Mouse (Mus musculus) embryo, embryonic 10 days (tissue): ENCODE results near the gene Gm20518.

Source experiments
- DNase-seq: peaks from one replicate; pipeline ENCODE4 v3.0.0-alpha.2; 2015; ENCODE audit warnings: low spot score

Gm20518 gene

GRCm38 (mm10) chr16:17891567-17891959 is at the start of gene Gm20518:
TSS of gene Gm20518 (minus strand) at chr16:17891671.
- peak; percentile 99 for DNase-seq

DNA sequence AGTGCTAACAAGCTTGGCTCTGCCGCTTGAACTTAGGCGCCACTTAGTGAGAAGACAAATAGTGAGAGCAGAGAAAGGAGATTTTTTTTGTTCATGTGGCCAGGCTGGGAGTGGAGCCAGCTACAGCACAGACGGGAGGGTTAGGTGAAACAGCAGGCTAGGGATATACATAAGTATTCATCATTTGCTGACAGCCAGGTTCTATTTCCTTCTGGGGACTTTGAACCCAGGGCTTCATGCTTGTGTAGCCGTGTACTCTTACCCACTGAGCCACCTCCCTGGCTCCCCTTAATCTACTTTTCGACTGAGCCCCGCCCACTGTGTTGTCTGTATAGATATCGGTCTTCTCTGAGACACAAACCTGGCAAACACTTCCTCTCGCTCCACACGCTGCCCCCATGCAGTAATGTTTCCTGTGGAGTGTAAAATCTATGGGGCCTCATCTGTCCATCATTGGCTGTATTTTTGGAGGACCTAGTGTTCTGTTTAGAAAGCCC is 47.8 kb upstream of the Gm20518 start:
- no peak for DNase-seq

DNA sequence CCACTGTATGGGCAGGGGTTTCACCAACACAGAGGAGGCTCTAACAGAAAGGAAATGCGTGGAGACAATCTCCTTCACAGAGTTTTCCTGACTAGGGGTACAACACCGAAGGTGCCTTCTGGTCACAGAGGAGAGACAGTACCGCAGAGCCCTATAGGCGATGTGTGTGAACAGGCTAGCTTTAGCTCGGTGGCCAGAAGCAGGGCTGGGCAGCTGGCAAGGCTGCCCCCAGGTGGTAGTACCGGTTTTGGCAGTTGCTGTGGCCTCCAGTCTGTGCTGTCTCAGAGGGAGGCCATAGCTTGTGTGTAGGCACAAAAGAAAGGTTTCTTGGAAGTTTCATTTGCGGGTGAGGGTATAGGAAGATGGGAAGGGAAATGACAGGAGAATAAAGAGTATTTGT is 47.4 kb upstream of the Gm20518 start:
- DNase-seq = peak; percentile 79

GRCm38 (mm10) chr16:17938187-17938586 is 46.7 kb upstream of the Gm20518 start:
- DNase-seq = no peak

- no peak for DNase-seq
Observed at GRCm38 (mm10) chr16:17936776-17937175, 45.3 kb upstream of the Gm20518 start.

- no peak for DNase-seq
Observed at GRCm38 (mm10) chr16:17934445-17934910, 43.0 kb upstream of the Gm20518 start.

- no peak for DNase-seq
Observed at GRCm38 (mm10) chr16:17933594-17934444, 42.3 kb upstream of the Gm20518 start.

DNA sequence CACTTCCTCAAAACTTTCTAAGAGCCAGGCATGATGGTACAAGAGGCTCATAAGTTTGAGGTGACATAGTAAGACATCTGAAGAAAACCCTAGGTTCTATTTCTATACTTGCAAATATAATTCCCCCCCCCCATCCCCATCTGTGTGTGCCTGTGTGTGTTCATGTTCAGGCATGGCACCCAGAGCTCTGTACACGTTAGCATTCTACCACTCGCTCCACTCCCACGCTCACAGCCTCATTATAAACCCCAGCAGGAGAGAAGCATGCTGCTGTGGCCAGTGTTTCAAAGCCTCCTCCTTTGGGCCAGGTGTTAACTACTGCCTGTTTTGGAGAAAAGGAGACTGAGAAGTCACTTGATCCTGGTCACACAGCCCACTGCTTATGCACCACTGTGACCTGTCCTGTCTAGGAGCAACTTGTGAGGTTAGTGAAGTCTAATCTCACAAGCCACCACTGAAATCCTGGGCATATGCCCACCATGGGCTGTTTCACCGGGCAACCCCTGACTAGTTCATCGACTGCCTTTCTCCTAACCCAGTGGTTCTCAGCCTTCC is 40.5 kb upstream of the Gm20518 start:
- DNase-seq = no peak

- no peak for DNase-seq
Observed at GRCm38 (mm10) chr16:17929631-17930030, 38.2 kb upstream of the Gm20518 start.

DNA sequence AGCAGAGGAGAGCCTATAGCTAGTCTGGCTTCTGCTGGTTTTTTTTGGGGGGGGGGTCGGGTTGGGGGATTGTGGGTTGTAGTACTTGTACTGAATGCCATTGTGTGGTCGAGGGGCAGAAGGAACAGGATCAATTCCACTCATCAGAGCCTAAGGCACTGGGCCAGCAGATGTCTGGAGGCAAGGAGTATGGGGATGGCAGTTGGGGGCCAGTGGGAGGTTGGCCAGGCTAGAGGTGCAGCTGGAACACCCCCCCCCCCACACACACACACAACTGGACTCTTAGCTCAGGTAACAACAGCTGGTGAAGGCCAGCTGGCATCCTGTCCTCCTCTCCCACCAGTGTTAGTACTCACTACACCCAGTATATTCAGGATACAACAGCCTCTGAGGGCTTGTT is 37.7 kb upstream of the Gm20518 start:
- no peak for DNase-seq

DNA sequence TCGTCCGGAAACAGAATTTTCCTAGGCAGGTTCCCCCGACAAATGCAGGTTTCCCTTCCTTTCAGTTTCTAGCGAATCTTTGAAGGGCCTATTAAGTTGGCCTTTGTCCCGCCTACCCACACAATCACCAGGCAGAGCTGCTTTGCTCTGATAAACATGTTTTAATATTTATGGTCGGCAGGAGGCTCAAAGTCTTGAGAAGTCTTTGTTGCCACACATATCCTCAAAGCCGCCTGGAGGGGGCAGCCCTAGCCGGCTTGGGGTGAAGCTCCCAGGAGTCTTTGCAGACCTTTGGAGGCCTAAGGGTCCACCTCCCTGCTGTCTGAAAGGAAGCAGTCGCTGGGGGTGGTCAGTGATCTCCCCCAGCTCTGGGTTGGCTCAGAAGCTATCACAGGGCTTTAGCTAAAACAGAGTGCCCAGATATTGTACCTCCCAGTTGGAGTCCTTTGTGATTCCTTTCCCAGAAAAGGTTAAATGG is 37.2 kb upstream of the Gm20518 start:
- peak; percentile 73 for DNase-seq

DNA sequence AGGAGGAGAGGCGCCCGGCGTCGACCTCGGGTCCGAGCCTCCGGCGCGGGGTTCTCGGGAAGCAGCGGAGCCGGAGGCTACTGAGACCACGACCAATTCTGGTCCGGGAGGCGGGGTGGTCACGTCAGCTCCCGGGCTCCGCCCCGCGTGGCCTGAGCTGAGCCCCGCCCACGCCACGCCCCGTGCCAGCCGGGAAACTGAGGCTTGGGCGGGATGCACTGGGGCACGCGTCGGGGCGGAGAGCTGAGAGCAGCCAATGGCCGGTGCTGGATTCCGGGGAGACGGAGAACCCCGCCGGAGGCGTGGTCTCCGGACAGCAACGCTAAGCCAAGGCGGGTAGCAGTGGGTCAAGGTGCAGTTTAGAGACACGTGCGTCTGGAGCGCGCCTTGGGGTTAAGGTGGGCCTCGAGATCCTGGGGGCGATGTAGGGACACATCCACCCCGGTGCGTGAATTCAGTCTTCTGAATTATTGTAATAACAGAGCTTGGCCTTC is 36.7 kb upstream of the Gm20518 start, which contains the start of gene Slc25a1:
Gene Slc25a1 (minus strand): TSS at position 133 of the 494 bp plus-strand sequence.
- peak; percentile 92 for DNase-seq

DNA sequence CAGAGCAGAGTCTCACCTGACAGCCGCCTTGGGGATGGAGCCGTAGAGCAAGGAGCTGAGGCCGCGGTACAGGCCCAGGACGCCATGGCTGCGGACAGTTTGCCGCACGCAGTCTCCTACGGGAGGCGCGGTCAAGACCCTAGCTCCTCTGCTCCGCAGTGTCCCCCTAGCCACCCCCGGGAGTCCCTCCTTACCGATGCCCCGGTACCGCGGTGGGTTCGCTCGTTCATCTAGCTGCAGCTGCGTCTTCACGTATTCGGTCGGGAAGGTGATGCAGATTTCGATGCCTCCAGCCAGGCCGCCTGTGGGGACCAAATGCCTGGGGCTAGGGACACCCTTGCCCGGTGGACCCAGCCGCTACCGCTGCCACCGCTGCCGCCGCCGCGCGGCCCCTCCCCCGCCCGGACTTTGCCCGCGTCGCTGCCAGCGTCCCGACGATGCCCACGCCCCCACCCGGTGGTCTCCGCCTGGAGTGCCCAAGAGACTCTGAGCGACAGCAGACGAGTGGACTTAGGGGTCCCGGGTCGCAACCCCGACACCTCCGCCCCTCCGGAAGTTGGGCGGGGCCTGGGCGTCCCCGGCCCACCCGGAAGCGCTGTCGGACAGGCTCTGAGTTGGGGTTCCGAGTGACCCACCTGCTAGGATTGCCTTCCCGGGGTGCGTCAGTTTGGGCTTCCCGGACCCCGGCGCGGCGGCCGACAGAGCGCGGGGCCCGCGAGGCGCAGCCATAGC is 36.0 kb upstream of the Gm20518 start:
- peak; percentile 50 for DNase-seq

- DNase-seq = no peak
Observed at GRCm38 (mm10) chr16:17922163-17922538, 30.7 kb upstream of the Gm20518 start.

DNA sequence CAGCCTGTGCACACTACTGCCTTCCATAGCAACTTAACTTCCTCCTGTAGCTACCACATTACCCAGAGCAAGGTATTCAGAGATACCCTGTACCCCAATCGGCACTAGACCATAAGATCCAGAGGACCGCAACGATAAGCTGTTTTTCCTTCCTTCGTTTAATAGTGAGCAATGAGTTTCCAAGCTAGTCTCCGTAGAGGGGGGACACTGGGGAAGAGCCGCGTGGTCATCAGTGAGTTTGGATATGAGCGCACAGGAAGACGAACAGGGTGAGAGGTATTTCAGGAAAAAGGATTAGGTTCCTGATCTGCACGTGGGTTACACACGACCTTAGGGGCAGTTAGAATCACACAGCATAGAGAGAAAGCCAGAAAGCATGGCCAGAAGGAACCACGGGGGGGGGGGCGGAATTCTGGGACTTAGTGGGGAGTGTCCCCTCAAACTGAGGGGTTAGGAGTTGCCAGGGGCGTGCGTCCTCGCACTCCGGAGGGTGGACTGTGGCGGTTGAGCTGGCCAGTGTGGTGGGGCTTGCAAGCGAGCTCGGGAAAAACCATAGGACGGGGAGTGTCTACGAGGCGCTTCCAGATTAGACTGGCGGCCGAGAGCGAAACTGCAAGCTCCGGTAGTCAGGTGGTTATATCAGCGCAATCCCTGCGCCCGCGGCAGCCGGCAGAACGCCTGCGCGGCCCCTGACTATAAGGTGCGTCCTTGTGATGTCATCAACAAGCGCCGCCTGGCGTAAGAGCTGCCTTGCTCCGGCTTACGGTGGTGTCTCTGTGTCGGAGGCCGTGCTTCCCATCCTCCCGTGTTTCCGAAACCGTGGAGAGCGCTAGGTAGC is 30.1 kb upstream of the Gm20518 start:
- DNase-seq = peak; percentile 99

DNA sequence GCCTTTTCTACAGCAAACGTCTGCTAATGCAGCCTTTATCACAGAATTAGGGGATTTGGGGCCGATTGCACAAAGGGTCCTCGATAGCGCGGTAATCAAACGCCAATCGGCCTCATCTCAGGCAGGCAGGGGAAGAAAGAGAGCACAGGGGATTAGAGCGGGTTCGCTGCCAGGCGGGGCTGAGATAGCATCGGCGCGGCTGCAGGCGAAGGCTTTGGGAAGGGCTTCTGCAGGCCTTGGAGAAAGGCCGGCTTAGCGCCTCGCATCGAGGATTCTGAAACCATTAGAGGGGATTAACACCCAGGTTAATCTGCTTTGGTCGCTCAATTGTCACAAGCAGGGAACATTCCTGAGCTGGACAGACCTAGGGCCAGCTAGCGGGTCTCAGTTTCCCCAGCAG is 29.1 kb upstream of the Gm20518 start:
- DNase-seq = peak; percentile 56

GRCm38 (mm10) chr16:17914307-17915249 is 23.1 kb upstream of the Gm20518 start, which contains the start of gene Gsc2:
TSS of gene Gsc2 (minus strand) at chr16:17915059.
- peak; percentile 44 for DNase-seq

DNA sequence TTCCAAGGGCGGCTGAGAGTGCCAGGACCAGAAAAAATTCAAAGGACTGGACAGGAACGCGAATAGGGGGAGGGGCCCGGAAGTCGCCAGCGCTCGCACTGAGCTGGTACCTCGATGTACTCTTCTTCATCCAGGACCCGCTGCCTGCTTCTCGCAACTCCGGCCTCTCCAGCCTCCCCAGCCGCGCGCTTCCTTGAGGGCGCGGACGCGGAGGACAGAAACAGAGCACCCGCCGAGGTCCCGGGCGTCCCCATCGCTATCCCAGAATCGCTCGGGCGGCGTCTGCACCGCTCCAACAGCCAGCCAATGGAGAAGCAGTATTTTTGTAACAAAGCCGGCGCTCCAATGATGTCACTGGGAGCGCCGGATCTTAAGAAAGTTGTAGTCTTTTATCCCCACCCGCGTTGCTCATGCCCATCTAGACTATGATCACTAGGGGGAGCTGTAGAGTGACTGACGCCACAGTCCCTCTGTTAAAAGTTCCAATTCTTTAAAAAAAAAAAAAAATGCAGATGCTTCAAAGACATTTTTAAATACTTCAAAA is 19.7 kb upstream of the Gm20518 start, which contains the start of gene Ess2:
Gene Ess2 (minus strand): TSS at position 297 of the 544 bp plus-strand sequence.
- DNase-seq = peak; percentile 97

- no peak for DNase-seq
Observed at GRCm38 (mm10) chr16:17898462-17898861, 7.0 kb upstream of the Gm20518 start, which contains the start of the genes Dgcr2 and Tssk2. TSS of gene Dgcr2 (minus strand) at chr16:17898562. TSS of gene Tssk2 (plus strand) at chr16:17898637.
